Mouse (Mus musculus): Measurements from ENCODE around the gene Hist1h4a. TPM values are rescaled to one million over a fixed set of nuclear protein-coding genes. Genes with fewer than 3 reads are reported as not detected.

Hist1h4a gene
- polyA plus RNA-seq, 1 experiment from 2014 or later = 0.43 TPM

DNA sequence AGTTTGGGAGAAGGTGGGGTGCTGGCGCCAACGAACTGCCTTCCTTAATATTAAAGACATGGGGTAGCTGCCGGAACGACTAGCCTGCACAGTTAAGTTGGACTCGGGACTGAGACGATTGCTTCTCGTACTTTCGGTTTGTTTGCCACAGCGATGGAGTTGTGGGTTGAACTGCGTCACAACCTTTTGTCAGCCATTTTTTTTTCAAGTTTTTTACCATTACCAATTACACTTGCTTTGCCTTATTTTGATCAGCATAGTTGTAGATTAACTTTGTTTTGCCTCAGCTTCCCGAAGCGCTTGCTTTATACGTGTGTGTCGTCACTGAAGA, 21.1 kb downstream of the Hist1h4a start:
- ATAC-seq = peak; percentile 49
- Histone ChIP-seq H3K4me3 (ENCODE audit: low read depth, low read length) (peak overlapping the region; percentile 60), H3K27me3 (replicated peaks; ENCODE audit: control insufficient read depth, insufficient read depth, low read length) (no peaks in the 10 kb centered on the region), H3K9ac (ENCODE audit: low read depth, low read length) (peak overlapping the region; percentile 90), H3K9me3 (ENCODE audit: control insufficient read depth) (no peaks in the 10 kb centered on the region), H3K27ac (ENCODE audit: low read depth, low read length) (peak overlapping the region; percentile 97), H3K4me2 (replicated peaks; ENCODE audit: low read depth) (peak overlapping the region; percentile 85), H3K36me3 (ENCODE audit: control insufficient read depth, insufficient read depth) (no peaks in the 10 kb centered on the region), H3K4me1 (replicated peaks; ENCODE audit: control insufficient read depth, insufficient read depth, low read length) (no peaks in the 10 kb centered on the region)
- under 1% methylated on average over 14 of the region's 14 CpGs for WGBS
- TF ChIP-seq CTCF (IDR thresholded peaks at IDR 0.05; ENCODE audit: low read depth) = no peak

DNA sequence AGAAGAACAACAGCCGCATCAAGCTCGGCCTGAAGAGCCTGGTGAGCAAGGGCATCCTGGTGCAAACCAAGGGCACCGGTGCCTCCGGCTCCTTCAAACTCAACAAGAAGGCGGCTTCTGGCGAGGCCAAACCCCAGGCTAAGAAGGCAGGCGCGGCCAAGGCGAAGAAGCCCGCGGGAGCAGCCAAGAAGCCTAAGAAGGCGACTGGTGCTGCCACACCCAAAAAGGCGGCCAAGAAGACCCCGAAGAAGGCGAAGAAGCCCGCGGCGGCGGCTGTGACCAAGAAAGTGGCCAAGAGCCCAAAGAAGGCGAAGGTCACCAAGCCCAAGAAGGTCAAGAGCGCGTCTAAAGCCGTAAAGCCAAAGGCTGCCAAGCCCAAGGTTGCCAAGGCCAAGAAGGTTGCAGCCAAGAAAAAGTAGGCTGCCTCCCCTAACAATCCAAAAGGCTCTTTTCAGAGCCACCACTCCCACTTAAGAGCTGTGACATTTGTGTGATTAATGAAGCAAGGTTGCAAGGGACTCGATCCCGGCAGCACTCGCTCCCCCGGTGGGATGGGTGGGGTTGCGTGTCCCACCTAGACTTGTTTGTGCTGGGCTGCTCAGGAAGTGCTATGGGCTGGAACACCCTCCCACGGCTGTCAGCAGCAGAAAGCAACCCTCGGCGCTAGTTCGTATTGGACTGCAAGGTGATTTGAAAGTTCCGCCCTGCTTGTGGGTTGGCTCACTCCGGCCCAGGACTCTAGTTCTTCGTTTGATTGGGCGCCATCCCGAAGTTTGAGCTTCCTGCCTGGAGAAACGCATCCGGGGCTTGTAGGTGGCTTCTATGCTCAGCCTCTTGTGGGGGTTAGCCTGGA, 21.7 kb downstream of the Hist1h4a start:
- WGBS = under 1% methylated on average over 39 of the region's 39 CpGs
- Histone ChIP-seq H3K9me3 (ENCODE audit: control insufficient read depth) (no peaks in the 10 kb centered on the region), H3K4me3 (ENCODE audit: low read depth, low read length) (peak overlapping the region; percentile 60), H3K9ac (ENCODE audit: low read depth, low read length) (peak overlapping the region; percentile 90), H3K27me3 (replicated peaks; ENCODE audit: control insufficient read depth, insufficient read depth, low read length) (no peaks in the 10 kb centered on the region), H3K4me1 (replicated peaks; ENCODE audit: control insufficient read depth, insufficient read depth, low read length) (no peaks in the 10 kb centered on the region), H3K4me2 (replicated peaks; ENCODE audit: low read depth) (peak overlapping the region; percentile 85), H3K27ac (ENCODE audit: low read depth, low read length) (peak overlapping the region; percentile 97), H3K36me3 (ENCODE audit: control insufficient read depth, insufficient read depth) (no peaks in the 10 kb centered on the region)
- no peak for TF ChIP-seq CTCF (IDR thresholded peaks at IDR 0.05; ENCODE audit: low read depth)
- ATAC-seq = peak; percentile 81

DNA sequence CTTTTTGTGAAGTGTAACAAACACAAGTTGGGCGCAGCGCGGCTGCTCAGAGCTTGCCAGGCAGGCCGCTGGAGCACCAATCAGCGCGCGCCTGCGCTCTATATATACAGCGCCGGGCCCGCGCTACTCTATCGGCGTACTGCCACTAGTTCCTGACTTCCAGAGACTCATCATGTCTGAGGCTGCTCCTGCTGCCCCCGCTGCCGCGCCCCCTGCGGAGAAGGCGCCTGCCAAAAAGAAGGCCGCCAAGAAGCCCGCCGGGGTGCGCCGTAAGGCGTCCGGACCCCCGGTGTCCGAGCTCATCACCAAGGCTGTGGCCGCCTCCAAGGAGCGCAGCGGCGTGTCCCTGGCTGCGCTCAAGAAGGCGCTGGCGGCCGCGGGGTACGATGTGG, 22.4 kb downstream of the Hist1h4a start, which contains the start of gene Hist1h1c:
Gene Hist1h1c (plus strand): TSS at position 132 of the 392 bp plus-strand sequence.
- H3K4me2 ChIP-seq (replicated peaks; ENCODE audit: low read depth) = peak within 1 kb of the TSS; percentile 85
- ATAC-seq = peak; percentile 87
- peak within 1 kb of the TSS; percentile 97 for H3K27ac ChIP-seq (ENCODE audit: low read depth, low read length)
- no peaks in the 10 kb centered on the region for H3K36me3 ChIP-seq (ENCODE audit: control insufficient read depth, insufficient read depth)
- peak within 1 kb of the TSS; percentile 90 for H3K9ac ChIP-seq (ENCODE audit: low read depth, low read length)
- peak; percentile 46; the same call in 1 of the 2 replicates for TF ChIP-seq CTCF (IDR thresholded peaks at IDR 0.05; ENCODE audit: low read depth)
- H3K4me3 ChIP-seq (ENCODE audit: low read depth, low read length) = peak within 1 kb of the TSS; percentile 60
- WGBS = under 1% methylated on average over 29 of the region's 38 CpGs
- no peaks in the 10 kb centered on the region for H3K4me1 ChIP-seq (replicated peaks; ENCODE audit: control insufficient read depth, insufficient read depth, low read length)
- H3K27me3 ChIP-seq (replicated peaks; ENCODE audit: control insufficient read depth, insufficient read depth, low read length) = no peaks in the 10 kb centered on the region
- H3K9me3 ChIP-seq (ENCODE audit: control insufficient read depth) = no peaks in the 10 kb centered on the region

DNA sequence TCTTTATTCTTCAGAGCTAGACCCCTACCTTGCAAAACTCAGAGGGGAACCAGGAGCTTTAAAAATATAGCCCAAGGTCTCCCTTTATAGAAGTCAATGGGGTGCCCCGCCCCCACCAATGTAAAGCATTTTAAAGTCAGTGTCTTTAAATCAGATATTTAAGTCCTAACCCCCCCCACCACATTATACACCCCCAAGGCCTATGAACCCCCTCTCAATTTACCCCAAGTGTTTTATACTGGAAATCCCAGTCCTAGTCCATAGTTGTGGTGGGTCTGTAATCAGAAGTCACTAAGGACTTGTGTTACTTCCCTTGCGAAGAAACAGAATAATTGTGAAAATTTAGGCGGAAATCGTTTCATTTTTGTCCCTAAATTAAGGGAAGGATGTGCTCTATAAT, 23.0 kb downstream of the Hist1h4a start:
- ATAC-seq = no peak
- WGBS = 27% methylated on average over 4 of the region's 4 CpGs
- no peak for TF ChIP-seq CTCF (IDR thresholded peaks at IDR 0.05; ENCODE audit: low read depth)

DNA sequence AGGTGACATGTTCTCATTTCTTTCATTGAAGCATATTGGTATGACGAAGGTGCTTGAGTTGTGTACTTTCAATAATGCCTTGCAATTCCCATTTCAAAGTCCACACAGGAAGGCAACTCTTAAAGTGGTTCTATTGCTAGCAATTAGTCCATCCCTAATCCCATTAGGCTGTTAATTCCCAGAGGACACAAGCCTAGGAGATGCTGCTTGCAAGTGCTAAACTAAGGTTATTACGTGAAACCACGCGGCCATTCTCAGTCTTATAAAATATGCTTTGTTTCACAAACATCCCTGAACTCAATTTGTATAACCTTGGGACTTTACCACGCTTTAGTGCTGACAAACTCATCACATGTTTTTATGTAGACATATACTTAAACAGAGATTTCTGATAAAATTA, 23.9 kb downstream of the Hist1h4a start:
- no peak for ATAC-seq

More for the DNA sequence above, 23.0 kb downstream of the Hist1h4a start:
- Histone ChIP-seq H3K9ac (ENCODE audit: low read depth, low read length) (peak overlapping the region; percentile 90), H3K4me1 (replicated peaks; ENCODE audit: control insufficient read depth, insufficient read depth, low read length) (no peaks in the 10 kb centered on the region), H3K9me3 (ENCODE audit: control insufficient read depth) (no peaks in the 10 kb centered on the region), H3K4me2 (replicated peaks; ENCODE audit: low read depth) (peak overlapping the region; percentile 85), H3K27me3 (replicated peaks; ENCODE audit: control insufficient read depth, insufficient read depth, low read length) (no peaks in the 10 kb centered on the region), H3K36me3 (ENCODE audit: control insufficient read depth, insufficient read depth) (no peaks in the 10 kb centered on the region), H3K4me3 (ENCODE audit: low read depth, low read length) (peak overlapping the region; percentile 60), H3K27ac (ENCODE audit: low read depth, low read length) (peak overlapping the region; percentile 97)

DNA sequence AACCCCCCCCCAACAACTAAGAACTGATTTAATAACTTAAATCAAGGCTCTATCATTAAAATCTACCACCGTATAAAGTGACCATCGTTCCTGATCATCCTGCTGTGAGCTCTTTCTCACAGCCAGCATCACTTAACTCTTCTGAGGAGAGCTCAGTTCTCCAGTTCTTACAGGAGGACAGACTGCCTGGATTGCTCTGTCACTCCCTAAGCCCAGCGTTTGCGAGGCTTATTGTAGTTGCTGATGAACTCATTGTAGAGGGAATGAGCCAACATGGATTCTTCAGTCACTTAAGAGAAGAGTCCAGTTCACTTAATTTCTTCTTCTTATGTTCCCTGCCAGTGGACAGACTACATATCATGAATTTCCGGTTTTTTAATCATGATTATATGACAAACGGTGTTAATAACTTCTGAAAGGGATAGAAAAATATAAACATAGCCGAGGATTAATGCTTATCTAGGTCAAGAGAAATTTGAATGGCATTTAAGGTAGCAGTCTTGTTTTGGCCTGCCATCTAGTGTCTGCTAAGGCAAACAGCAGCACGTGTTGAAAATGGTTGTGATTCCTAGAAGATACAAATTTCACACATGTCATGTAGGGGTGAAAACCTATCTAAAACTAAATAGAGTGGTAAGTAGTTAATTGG, 28.8 kb downstream of the Hist1h4a start:
- no peak overlapping the region for H3K4me3 ChIP-seq (ENCODE audit: low read depth, low read length)
- H3K27me3 ChIP-seq (replicated peaks; ENCODE audit: control insufficient read depth, insufficient read depth, low read length) = no peaks in the 10 kb centered on the region
- H3K4me2 ChIP-seq (replicated peaks; ENCODE audit: low read depth) = no peak overlapping the region
- H3K9ac ChIP-seq (ENCODE audit: low read depth, low read length) = no peak overlapping the region
- H3K36me3 ChIP-seq (ENCODE audit: control insufficient read depth, insufficient read depth) = no peaks in the 10 kb centered on the region
- TF ChIP-seq CTCF (IDR thresholded peaks at IDR 0.05; ENCODE audit: low read depth) = peak; percentile 93
- no peaks in the 10 kb centered on the region for H3K4me1 ChIP-seq (replicated peaks; ENCODE audit: control insufficient read depth, insufficient read depth, low read length)
- whole genome bisulfite sequencing = 23% methylated on average over 8 of the region's 8 CpGs
- no peak for ATAC-seq
- H3K27ac ChIP-seq (ENCODE audit: low read depth, low read length) = no peak overlapping the region
- H3K9me3 ChIP-seq (ENCODE audit: control insufficient read depth) = no peaks in the 10 kb centered on the region

More for the DNA sequence above, 23.9 kb downstream of the Hist1h4a start:
- Histone ChIP-seq H3K4me1 (replicated peaks; ENCODE audit: control insufficient read depth, insufficient read depth, low read length) (no peaks in the 10 kb centered on the region), H3K4me3 (ENCODE audit: low read depth, low read length) (no peak overlapping the region), H3K9ac (ENCODE audit: low read depth, low read length) (no peak overlapping the region), H3K4me2 (replicated peaks; ENCODE audit: low read depth) (no peak overlapping the region), H3K27ac (ENCODE audit: low read depth, low read length) (no peak overlapping the region; the same call in 1 of the 2 replicates), H3K9me3 (ENCODE audit: control insufficient read depth) (no peaks in the 10 kb centered on the region), H3K27me3 (replicated peaks; ENCODE audit: control insufficient read depth, insufficient read depth, low read length) (no peaks in the 10 kb centered on the region), H3K36me3 (ENCODE audit: control insufficient read depth, insufficient read depth) (no peaks in the 10 kb centered on the region)
- TF ChIP-seq CTCF (IDR thresholded peaks at IDR 0.05; ENCODE audit: low read depth) = no peak
- WGBS = 77% methylated on average over 5 of the region's 5 CpGs

Data from intestine, postnatal 0 days (tissue).